Mouse (Mus musculus) myocyte (in vitro differentiated cells): ENCODE data around the gene Wbp4. TPM values are rescaled to one million over a fixed set of nuclear protein-coding genes. Genes with fewer than 3 reads are reported as not detected.

Source experiments
- H3K27me3 ChIP-seq: one replicate; pipeline ENCODE4 v1.6.1; 2011; ENCODE audit not compliant: control insufficient read depth, insufficient read depth, insufficient read length
- H3K36me3 ChIP-seq: one replicate; pipeline ENCODE4 v1.6.1; 2011; ENCODE audit not compliant: control insufficient read depth, insufficient read depth
- H3K4me2 ChIP-seq: one replicate; pipeline ENCODE4 v1.6.1; 2011; ENCODE audit warnings: low read depth, control low read depth
- H3K4me3 ChIP-seq: one replicate; pipeline ENCODE4 v1.5.1; 2011; ENCODE audit warnings: mild to moderate bottlenecking, control low read depth, moderate library complexity
- H3K79me2 ChIP-seq: one replicate; pipeline ENCODE4 v1.6.1; 2011; ENCODE audit not compliant: control insufficient read depth, insufficient read depth
- H3ac ChIP-seq: one replicate; pipeline ENCODE4 v1.6.1; 2011; ENCODE audit not compliant: control insufficient read depth, insufficient read length
- CEBPB ChIP-seq: IDR thresholded peaks from 2 replicates; pipeline ENCODE4 v1.6.1; 2011; ENCODE audit warnings: mild to moderate bottlenecking, moderate library complexity; ENCODE audit not compliant: poor library complexity, insufficient read depth, severe bottlenecking
- E2F4 ChIP-seq: IDR thresholded peaks from one replicate; pipeline ENCODE4 v1.6.1; 2011; ENCODE audit warnings: mild to moderate bottlenecking, control low read depth, moderate library complexity; ENCODE audit not compliant: insufficient read depth
- MAX ChIP-seq: IDR thresholded peaks from one replicate; pipeline ENCODE4 v1.6.1; 2011; ENCODE audit warnings: low read depth, mild to moderate bottlenecking, control low read depth
- MYOD1 ChIP-seq, 3 experiments: IDR thresholded peaks; one replicate each; pipeline ENCODE4 v1.6.1; 2011; ENCODE audit warnings: control low read depth in 2 of 3, low read depth in 2 of 3, mild to moderate bottlenecking in 2 of 3, moderate library complexity in 1 of 3; ENCODE audit not compliant: insufficient read length in 2 of 3, control insufficient read depth in 1 of 3
- MYOG ChIP-seq, 3 experiments: IDR thresholded peaks; one replicate each; pipeline ENCODE4 v1.6.1; 2011; ENCODE audit warnings: control low read depth in 2 of 3, low read depth in 2 of 3, mild to moderate bottlenecking in 2 of 3; ENCODE audit not compliant: insufficient read length in 2 of 3, control insufficient read depth in 1 of 3, insufficient read depth in 1 of 3
- POLR2A ChIP-seq: IDR thresholded peaks from one replicate; pipeline ENCODE4 v1.6.1; 2011; ENCODE audit warnings: low read depth, mild to moderate bottlenecking, control low read depth, moderate library complexity; ENCODE audit not compliant: insufficient read length
- POLR2AphosphoS2 ChIP-seq: IDR thresholded peaks from one replicate; pipeline ENCODE4 v1.6.1; 2011; ENCODE audit warnings: low read depth, control low read depth; ENCODE audit not compliant: insufficient read length
- REST ChIP-seq: IDR thresholded peaks from one replicate; pipeline ENCODE4 v1.6.1; 2011; ENCODE audit warnings: mild to moderate bottlenecking, control low read depth, moderate library complexity; ENCODE audit not compliant: insufficient read depth, insufficient read length
- SRF ChIP-seq: IDR thresholded peaks from one replicate; pipeline ENCODE4 v1.6.1; 2011; ENCODE audit warnings: low read depth; ENCODE audit not compliant: control insufficient read depth, insufficient read length
- TCF12 ChIP-seq: IDR thresholded peaks from one replicate; pipeline ENCODE4 v1.6.1; 2011; ENCODE audit warnings: mild to moderate bottlenecking, control low read depth; ENCODE audit not compliant: poor library complexity, insufficient read depth, severe bottlenecking
- TCF3 ChIP-seq: IDR thresholded peaks from one replicate; pipeline ENCODE4 v1.6.1; 2011; ENCODE audit warnings: low read depth, control low read depth; ENCODE audit not compliant: insufficient read length
- USF1 ChIP-seq: IDR thresholded peaks from one replicate; pipeline ENCODE4 v1.6.1; 2011; ENCODE audit warnings: low read depth, mild to moderate bottlenecking, control low read depth, moderate library complexity
- polyA plus RNA-seq: library from polyadenylated mRNA; unstranded; fragments of >200 nt; fragmentation: generic; extraction: Trizol; gene quantifications from one replicate; pipeline ENCODE4 v1.2.1, GENCODE M21; 2012; ENCODE audit warnings: missing spikeins

Gene Wbp4
- polyA plus RNA-seq, 1 experiment: 10.1 TPM

- Histone ChIP-seq H3ac (no peak overlapping the region), H3K4me2 (peak overlapping the region; percentile 67), H3K4me3 (no peak overlapping the region)
Measured at GRCm38 (mm10) chr14:79516243-79516610, 34.9 kb upstream of the Wbp4 start.

GRCm38 (mm10) chr14:79515511-79516242 lies 34.4 kb upstream of the Wbp4 start:
- Histone ChIP-seq H3K4me3 (no peak overlapping the region), H3K4me2 (peak overlapping the region; percentile 67)

More at GRCm38 (mm10) chr14:79516243-79516610, 34.9 kb upstream of the Wbp4 start:
- no peak for TF ChIP-seq MYOG (IDR thresholded peaks at IDR 0.05; ENCODE audit: control insufficient read depth in 1 of 3, insufficient read depth in 1 of 3, insufficient read length in 2 of 3, low read depth in 2 of 3)
- no peak for TF ChIP-seq USF1
- TF ChIP-seq REST: no peak
- TF ChIP-seq E2F4: no peak
- no peak for TF ChIP-seq CEBPB
- TF ChIP-seq TCF12: no peak
- no peak for TF ChIP-seq POLR2A
- TF ChIP-seq POLR2AphosphoS2: no peak
- no peak for TF ChIP-seq TCF3
- no peak for TF ChIP-seq SRF
- no peak for TF ChIP-seq MYOD1 (IDR thresholded peaks at IDR 0.05; ENCODE audit: control insufficient read depth in 1 of 3, insufficient read length in 2 of 3, low read depth in 2 of 3)
- TF ChIP-seq MAX: no peak
- peaks cover 19% of the 10 kb centered on the region for H3K79me2 ChIP-seq
- H3K27me3 ChIP-seq: no peaks in the 10 kb centered on the region
- no peaks in the 10 kb centered on the region for H3K36me3 ChIP-seq

GRCm38 (mm10) chr14:79515100-79515499 lies 33.8 kb upstream of the Wbp4 start:
- TF ChIP-seq E2F4 (no peak), TCF3 (no peak), REST (no peak), MAX (no peak)
- peaks cover 19% of the 10 kb centered on the region for H3K79me2 ChIP-seq
- H3K4me3 ChIP-seq: no peak overlapping the region
- H3K27me3 ChIP-seq: no peaks in the 10 kb centered on the region
- no peaks in the 10 kb centered on the region for H3K36me3 ChIP-seq
- peak overlapping the region; percentile 67 for H3K4me2 ChIP-seq
- no peak overlapping the region for H3ac ChIP-seq

More at GRCm38 (mm10) chr14:79515511-79516242, 34.4 kb upstream of the Wbp4 start:
- Histone ChIP-seq H3K36me3 (no peaks in the 10 kb centered on the region), H3K27me3 (no peaks in the 10 kb centered on the region), H3ac (no peak overlapping the region), H3K79me2 (peaks cover 19% of the 10 kb centered on the region)
- TF ChIP-seq MYOG (IDR thresholded peaks at IDR 0.05; ENCODE audit: control insufficient read depth in 1 of 3, insufficient read depth in 1 of 3, insufficient read length in 2 of 3, low read depth in 2 of 3): no peak
- TF ChIP-seq USF1: peak; percentile 19
- TF ChIP-seq MAX: no peak
- no peak for TF ChIP-seq CEBPB
- TF ChIP-seq TCF3: no peak
- TF ChIP-seq REST: no peak

GRCm38 (mm10) chr14:79513951-79514350 lies 32.6 kb upstream of the Wbp4 start:
- Histone ChIP-seq H3ac (no peak overlapping the region), H3K4me2 (no peak overlapping the region), H3K27me3 (no peaks in the 10 kb centered on the region), H3K79me2 (peaks cover 19% of the 10 kb centered on the region), H3K4me3 (no peak overlapping the region), H3K36me3 (no peaks in the 10 kb centered on the region)
- TF ChIP-seq CEBPB (no peak), MYOG (IDR thresholded peaks at IDR 0.05; ENCODE audit: control insufficient read depth in 1 of 3, insufficient read depth in 1 of 3, insufficient read length in 2 of 3, low read depth in 2 of 3) (no peak), MYOD1 (IDR thresholded peaks at IDR 0.05; ENCODE audit: control insufficient read depth in 1 of 3, insufficient read length in 2 of 3, low read depth in 2 of 3) (no peak), TCF3 (no peak), TCF12 (no peak), SRF (no peak), POLR2A (no peak), POLR2AphosphoS2 (no peak), MAX (no peak), E2F4 (no peak), REST (no peak), USF1 (no peak)

- Histone ChIP-seq H3K36me3 (no peaks in the 10 kb centered on the region), H3K79me2 (peaks cover 8% of the 10 kb centered on the region), H3K4me2 (no peak overlapping the region), H3K27me3 (no peaks in the 10 kb centered on the region), H3ac (no peak overlapping the region), H3K4me3 (no peak overlapping the region)
- TF ChIP-seq POLR2A: no peak
Measured at GRCm38 (mm10) chr14:79511521-79511920, 30.2 kb upstream of the Wbp4 start.
